Mouse (Mus musculus): ENCODE measurements around the gene Rbck1. TPM values are rescaled to one million over a fixed set of nuclear protein-coding genes. Genes with fewer than 3 reads are reported as not detected.

Rbck1 gene
- 89.9 and 100 TPM in 2 replicates for polyA plus RNA-seq (2012; rRNA removed)

GRCm38 (mm10) chr2:152332101-152332825, at the start of gene Rbck1:
Gene Rbck1, minus strand, starts transcription at chr2:152332653.

GRCm38 (mm10) chr2:152376345-152376741, 43.9 kb upstream of the Rbck1 start, which contains the start of gene Nrsn2:
Gene Nrsn2, minus strand, starts transcription at chr2:152376638.

GRCm38 (mm10) chr2:152343329-152344213, 11.1 kb upstream of the Rbck1 start, which contains the start of gene Trib3:
Gene Trib3, minus strand, starts transcription at chr2:152344032.

GRCm38 (mm10) chr2:152293727-152294475, 38.6 kb downstream of the Rbck1 start, which contains the start of gene Tbc1d20:
Gene Tbc1d20, plus strand, starts transcription at chr2:152293828.

Other genes with a start within 250 kb of the Rbck1 start
- 58.1 and 84.4 TPM in 2 replicates for gene Srxn1, start 227.1 kb downstream of the Rbck1 start, polyA plus RNA-seq (2012; rRNA removed)
- 2.0 and 7.4 TPM in 2 replicates for gene Tcf15, start 189.1 kb downstream of the Rbck1 start, polyA plus RNA-seq (2012; rRNA removed)
- gene Csnk2a1, start 105.8 kb downstream of the Rbck1 start, polyA plus RNA-seq (2012; rRNA removed), result 3.2 and 4.5 TPM in 2 replicates
- gene Tbc1d20, start 38.8 kb downstream of the Rbck1 start, polyA plus RNA-seq (2012; rRNA removed), result 19.8 and 22.3 TPM in 2 replicates
- gene Trib3, start 11.4 kb upstream of the Rbck1 start, polyA plus RNA-seq (2012; rRNA removed), result 1.5 and 3.1 TPM in 2 replicates
- gene Nrsn2, start 44.0 kb upstream of the Rbck1 start, polyA plus RNA-seq (2012; rRNA removed), result 0.22 and 0.56 TPM in 2 replicates
- 3.7 and 4.3 TPM in 2 replicates for gene Sox12, start 65.4 kb upstream of the Rbck1 start, polyA plus RNA-seq (2012; rRNA removed)
- 1.3 and 1.4 TPM in 2 replicates for gene Zcchc3, start 82.4 kb upstream of the Rbck1 start, polyA plus RNA-seq (2012; rRNA removed)
- 0.26 TPM in 1 of 2 replicates, not detected in the other for gene 6820408C15Rik, start 82.9 kb upstream of the Rbck1 start, polyA plus RNA-seq (2012; rRNA removed)
- 0.23 TPM in 1 of 2 replicates, not detected in the other for gene Defb23, start 132.0 kb upstream of the Rbck1 start, polyA plus RNA-seq (2012; rRNA removed)
- gene Defb20, start 144.4 kb upstream of the Rbck1 start, polyA plus RNA-seq (2012; rRNA removed), result 1.2 TPM in 1 of 2 replicates, not detected in the other
- gene Defb22, start 157.5 kb upstream of the Rbck1 start, polyA plus RNA-seq (2012; rRNA removed), result 0.31 TPM in 1 of 2 replicates, not detected in the other
- gene Defb26, start 179.0 kb upstream of the Rbck1 start, polyA plus RNA-seq (2012; rRNA removed), result not detected in 2 replicates
- gene Defb28, start 185.6 kb upstream of the Rbck1 start, polyA plus RNA-seq (2012; rRNA removed), result 0.39 TPM in 1 of 2 replicates, not detected in the other
- not detected in 2 replicates for gene Defb29, start 207.4 kb upstream of the Rbck1 start, polyA plus RNA-seq (2012; rRNA removed)
- not detected in 2 replicates for gene Gm17416, start 236.7 kb upstream of the Rbck1 start, polyA plus RNA-seq (2012; rRNA removed)
- gene Defb21, start 240.1 kb upstream of the Rbck1 start, polyA plus RNA-seq (2012; rRNA removed), result not detected in 2 replicates
- gene Defb19, start 247.7 kb upstream of the Rbck1 start, polyA plus RNA-seq (2012; rRNA removed), result not detected in 2 replicates

Data from stomach, adult 2 months (tissue).